Mouse (Mus musculus): Measurements from ENCODE around the gene Lypd6b. TPM values are rescaled to one million over a fixed set of nuclear protein-coding genes. Genes with fewer than 3 reads are reported as not detected.

The Lypd6b gene
- polyA plus RNA-seq, 1 experiment from 2014 or later: 2.6 TPM

- no peaks in the 10 kb centered on the region for H3K9me3 ChIP-seq (ENCODE audit: control insufficient read depth, low read length)
- H3K4me2 ChIP-seq (ENCODE audit: low read depth, low read length): no peak overlapping the region
- 76% methylated on average over 4 of the region's 4 CpGs for WGBS
- no peak overlapping the region for H3K4me3 ChIP-seq (ENCODE audit: low read length)
- ATAC-seq: no peak
- H3K9ac ChIP-seq (ENCODE audit: low read depth, low read length): no peak overlapping the region
- no peaks in the 10 kb centered on the region for H3K36me3 ChIP-seq (ENCODE audit: control insufficient read depth, insufficient read depth, low read length)
- H3K27ac ChIP-seq (ENCODE audit: low read length): no peak overlapping the region
- H3K27me3 ChIP-seq (replicated peaks; ENCODE audit: control insufficient read depth, insufficient read depth, low read length): no peaks in the 10 kb centered on the region
- H3K4me1 ChIP-seq (ENCODE audit: control insufficient read depth, insufficient read depth, low read length): no peaks in the 10 kb centered on the region
Measured at GRCm38 (mm10) chr2:49922810-49923209, 135.3 kb downstream of the Lypd6b start.

DNA sequence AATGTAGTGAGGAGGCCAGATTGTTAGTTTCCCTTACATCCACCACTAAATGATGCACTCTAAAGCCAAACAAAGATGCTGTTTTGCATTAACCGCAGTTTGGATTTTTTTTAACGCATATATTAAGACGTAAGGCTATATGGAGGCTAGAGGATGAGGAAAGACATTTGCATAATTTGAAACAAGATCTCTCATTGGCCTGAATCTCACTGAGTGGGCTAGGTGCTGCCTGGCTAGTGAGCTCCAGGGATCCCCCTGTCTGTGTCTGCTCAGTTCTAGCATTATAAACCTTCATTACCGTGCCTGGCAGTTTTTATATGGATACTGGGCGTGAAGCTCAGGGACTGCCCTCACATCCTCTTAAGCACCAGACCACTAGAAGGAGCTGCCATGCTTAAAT, 138.7 kb downstream of the Lypd6b start:
- no peak overlapping the region for H3K4me2 ChIP-seq (ENCODE audit: low read depth, low read length)
- H3K36me3 ChIP-seq (ENCODE audit: control insufficient read depth, insufficient read depth, low read length): no peaks in the 10 kb centered on the region
- H3K9me3 ChIP-seq (ENCODE audit: control insufficient read depth, low read length): no peaks in the 10 kb centered on the region
- H3K4me1 ChIP-seq (ENCODE audit: control insufficient read depth, insufficient read depth, low read length): no peaks in the 10 kb centered on the region
- no peak for ATAC-seq
- 71% methylated on average over 5 of the region's 5 CpGs for WGBS
- H3K9ac ChIP-seq (ENCODE audit: low read depth, low read length): no peak overlapping the region
- no peak overlapping the region for H3K27ac ChIP-seq (ENCODE audit: low read length)
- no peak overlapping the region for H3K4me3 ChIP-seq (ENCODE audit: low read length)
- H3K27me3 ChIP-seq (replicated peaks; ENCODE audit: control insufficient read depth, insufficient read depth, low read length): no peaks in the 10 kb centered on the region

DNA sequence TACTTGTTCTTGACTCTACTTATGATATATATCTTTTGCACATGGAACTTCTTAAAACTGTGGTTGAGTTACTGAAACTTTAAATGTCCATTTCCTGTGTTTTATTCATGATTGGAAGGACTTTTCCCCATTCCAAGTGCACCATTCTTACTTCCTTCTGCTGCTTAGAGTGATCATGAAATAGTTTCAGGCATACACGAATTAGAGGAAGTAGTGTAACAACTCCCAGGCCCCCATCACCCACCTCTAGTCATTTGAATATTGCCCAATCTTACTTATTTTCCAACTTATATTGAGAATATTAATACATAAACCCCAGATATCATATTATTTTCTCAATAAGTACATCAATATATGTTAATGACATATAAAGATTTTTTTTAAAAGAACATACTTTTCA, 139.9 kb downstream of the Lypd6b start:
- Histone ChIP-seq H3K36me3 (ENCODE audit: control insufficient read depth, insufficient read depth, low read length) (no peaks in the 10 kb centered on the region), H3K4me3 (ENCODE audit: low read length) (no peak overlapping the region), H3K27me3 (replicated peaks; ENCODE audit: control insufficient read depth, insufficient read depth, low read length) (no peaks in the 10 kb centered on the region), H3K9me3 (ENCODE audit: control insufficient read depth, low read length) (no peaks in the 10 kb centered on the region), H3K4me2 (ENCODE audit: low read depth, low read length) (no peak overlapping the region), H3K4me1 (ENCODE audit: control insufficient read depth, insufficient read depth, low read length) (no peaks in the 10 kb centered on the region), H3K9ac (ENCODE audit: low read depth, low read length) (no peak overlapping the region), H3K27ac (ENCODE audit: low read length) (no peak overlapping the region)
- 48% methylated on average over 1 of the region's 1 CpGs for WGBS
- no peak for ATAC-seq

DNA sequence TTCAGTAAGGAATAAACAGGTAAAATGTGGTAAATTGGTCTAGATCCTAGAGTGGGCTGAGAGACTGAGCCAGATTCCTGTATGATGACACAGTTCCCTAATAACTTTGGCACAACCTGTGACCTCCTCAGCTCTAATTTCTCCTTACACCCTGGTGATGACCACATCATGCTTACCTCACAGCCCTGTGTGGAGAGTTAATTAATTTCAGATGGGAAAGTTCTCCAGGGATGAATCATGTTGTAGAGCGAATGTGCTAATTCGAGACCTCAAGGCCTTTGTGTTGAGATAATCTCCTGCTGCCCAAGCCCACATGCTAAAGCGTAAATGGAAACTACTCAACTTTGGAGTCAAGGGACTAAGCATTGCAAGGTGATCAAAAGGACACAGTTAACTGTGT, 142.4 kb downstream of the Lypd6b start:
- Histone ChIP-seq H3K9ac (ENCODE audit: low read depth, low read length) (no peak overlapping the region), H3K4me2 (ENCODE audit: low read depth, low read length) (no peak overlapping the region), H3K27ac (ENCODE audit: low read length) (no peak overlapping the region), H3K4me1 (ENCODE audit: control insufficient read depth, insufficient read depth, low read length) (no peaks in the 10 kb centered on the region), H3K4me3 (ENCODE audit: low read length) (no peak overlapping the region), H3K36me3 (ENCODE audit: control insufficient read depth, insufficient read depth, low read length) (no peaks in the 10 kb centered on the region), H3K27me3 (replicated peaks; ENCODE audit: control insufficient read depth, insufficient read depth, low read length) (no peaks in the 10 kb centered on the region), H3K9me3 (ENCODE audit: control insufficient read depth, low read length) (no peaks in the 10 kb centered on the region)
- ATAC-seq: no peak
- 91% methylated on average over 3 of the region's 3 CpGs for WGBS

GRCm38 (mm10) chr2:49937621-49938020, 150.1 kb downstream of the Lypd6b start:
- Histone ChIP-seq H3K36me3 (ENCODE audit: control insufficient read depth, insufficient read depth, low read length) (no peaks in the 10 kb centered on the region), H3K9ac (ENCODE audit: low read depth, low read length) (no peak overlapping the region), H3K27me3 (replicated peaks; ENCODE audit: control insufficient read depth, insufficient read depth, low read length) (no peaks in the 10 kb centered on the region), H3K27ac (ENCODE audit: low read length) (no peak overlapping the region), H3K4me1 (ENCODE audit: control insufficient read depth, insufficient read depth, low read length) (no peaks in the 10 kb centered on the region), H3K4me3 (ENCODE audit: low read length) (no peak overlapping the region), H3K4me2 (ENCODE audit: low read depth, low read length) (no peak overlapping the region), H3K9me3 (ENCODE audit: control insufficient read depth, low read length) (no peaks in the 10 kb centered on the region)
- WGBS: 70% methylated on average over 13 of the region's 13 CpGs
- no peak for ATAC-seq

GRCm38 (mm10) chr2:49938246-49938645, 150.8 kb downstream of the Lypd6b start:
- Histone ChIP-seq H3K4me3 (ENCODE audit: low read length) (no peak overlapping the region), H3K27ac (ENCODE audit: low read length) (no peak overlapping the region), H3K9me3 (ENCODE audit: control insufficient read depth, low read length) (no peaks in the 10 kb centered on the region), H3K9ac (ENCODE audit: low read depth, low read length) (no peak overlapping the region), H3K27me3 (replicated peaks; ENCODE audit: control insufficient read depth, insufficient read depth, low read length) (no peaks in the 10 kb centered on the region), H3K36me3 (ENCODE audit: control insufficient read depth, insufficient read depth, low read length) (no peaks in the 10 kb centered on the region), H3K4me1 (ENCODE audit: control insufficient read depth, insufficient read depth, low read length) (no peaks in the 10 kb centered on the region), H3K4me2 (ENCODE audit: low read depth, low read length) (no peak overlapping the region)
- no peak for ATAC-seq
- 60% methylated on average over 8 of the region's 8 CpGs for WGBS

DNA sequence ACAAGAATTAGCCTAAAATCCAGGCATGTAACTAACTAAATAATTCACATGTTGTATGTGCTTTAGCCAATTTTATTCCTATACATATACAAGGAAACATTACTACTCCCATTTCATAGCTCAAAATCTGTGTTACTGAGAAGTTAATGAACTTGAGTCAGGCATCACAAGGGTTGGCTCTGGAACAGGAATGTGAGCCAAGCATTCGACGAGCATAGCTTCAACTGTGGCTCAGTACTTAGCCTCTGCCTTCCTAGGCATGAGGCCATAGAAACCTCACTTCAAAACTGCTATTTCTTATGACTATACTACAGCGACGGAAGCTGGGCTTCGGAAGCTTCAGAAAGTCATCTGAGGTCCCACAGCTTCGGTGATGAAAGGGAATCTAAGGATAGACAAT, 152.9 kb downstream of the Lypd6b start:
- Histone ChIP-seq H3K27me3 (replicated peaks; ENCODE audit: control insufficient read depth, insufficient read depth, low read length) (no peaks in the 10 kb centered on the region), H3K4me2 (ENCODE audit: low read depth, low read length) (no peak overlapping the region), H3K9ac (ENCODE audit: low read depth, low read length) (no peak overlapping the region), H3K27ac (ENCODE audit: low read length) (no peak overlapping the region), H3K4me1 (ENCODE audit: control insufficient read depth, insufficient read depth, low read length) (no peaks in the 10 kb centered on the region), H3K4me3 (ENCODE audit: low read length) (no peak overlapping the region), H3K9me3 (ENCODE audit: control insufficient read depth, low read length) (no peaks in the 10 kb centered on the region), H3K36me3 (ENCODE audit: control insufficient read depth, insufficient read depth, low read length) (no peaks in the 10 kb centered on the region)
- no peak for ATAC-seq
- WGBS: 76% methylated on average over 6 of the region's 6 CpGs

- H3K27ac ChIP-seq (ENCODE audit: low read length): no peak overlapping the region
- ATAC-seq: no peak
- H3K9ac ChIP-seq (ENCODE audit: low read depth, low read length): no peak overlapping the region
- no peak overlapping the region for H3K4me2 ChIP-seq (ENCODE audit: low read depth, low read length)
- no peaks in the 10 kb centered on the region for H3K4me1 ChIP-seq (ENCODE audit: control insufficient read depth, insufficient read depth, low read length)
- H3K4me3 ChIP-seq (ENCODE audit: low read length): no peak overlapping the region
- 49% methylated on average over 5 of the region's 5 CpGs for WGBS
- H3K27me3 ChIP-seq (replicated peaks; ENCODE audit: control insufficient read depth, insufficient read depth, low read length): no peaks in the 10 kb centered on the region
- H3K36me3 ChIP-seq (ENCODE audit: control insufficient read depth, insufficient read depth, low read length): no peaks in the 10 kb centered on the region
- no peaks in the 10 kb centered on the region for H3K9me3 ChIP-seq (ENCODE audit: control insufficient read depth, low read length)
Measured at GRCm38 (mm10) chr2:49942100-49942499, 154.6 kb downstream of the Lypd6b start.

- H3K9me3 ChIP-seq (ENCODE audit: control insufficient read depth, low read length): no peaks in the 10 kb centered on the region
- H3K4me2 ChIP-seq (ENCODE audit: low read depth, low read length): no peak overlapping the region
- H3K9ac ChIP-seq (ENCODE audit: low read depth, low read length): no peak overlapping the region
- H3K27ac ChIP-seq (ENCODE audit: low read length): no peak overlapping the region
- 69% methylated on average over 4 of the region's 4 CpGs for WGBS
- no peaks in the 10 kb centered on the region for H3K27me3 ChIP-seq (replicated peaks; ENCODE audit: control insufficient read depth, insufficient read depth, low read length)
- no peaks in the 10 kb centered on the region for H3K36me3 ChIP-seq (ENCODE audit: control insufficient read depth, insufficient read depth, low read length)
- 0 out of 2 replicates have a peak, but pooled peaks cover 4% of the 10 kb centered on the region for H3K4me1 ChIP-seq (ENCODE audit: control insufficient read depth, insufficient read depth, low read length)
- H3K4me3 ChIP-seq (ENCODE audit: low read length): no peak overlapping the region
- no peak for ATAC-seq
Measured at GRCm38 (mm10) chr2:49951681-49952080, 164.2 kb downstream of the Lypd6b start.

GRCm38 (mm10) chr2:49952632-49953293, 165.3 kb downstream of the Lypd6b start:
- Histone ChIP-seq H3K27me3 (replicated peaks; ENCODE audit: control insufficient read depth, insufficient read depth, low read length) (no peaks in the 10 kb centered on the region), H3K36me3 (ENCODE audit: control insufficient read depth, insufficient read depth, low read length) (no peaks in the 10 kb centered on the region), H3K4me3 (ENCODE audit: low read length) (no peak overlapping the region), H3K4me2 (ENCODE audit: low read depth, low read length) (no peak overlapping the region), H3K9ac (ENCODE audit: low read depth, low read length) (no peak overlapping the region), H3K4me1 (ENCODE audit: control insufficient read depth, insufficient read depth, low read length) (0 out of 2 replicates have a peak, but pooled peaks cover 4% of the 10 kb centered on the region), H3K9me3 (ENCODE audit: control insufficient read depth, low read length) (no peaks in the 10 kb centered on the region), H3K27ac (ENCODE audit: low read length) (no peak overlapping the region)
- WGBS: 45% methylated on average over 6 of the region's 6 CpGs
- no peak for ATAC-seq

All from intestine, embryonic 16.5 days (tissue).